Mouse (Mus musculus) left cerebral cortex, adult 2 months (tissue): Measurements from ENCODE around the gene Aspn. TPM values are rescaled to one million over a fixed set of nuclear protein-coding genes. Genes with fewer than 3 reads are reported as not detected.

Experiments
- DNase-seq, 2 experiments: peaks; one replicate each; pipeline ENCODE4 v3.0.0; 2021 to 2022; ENCODE audit warnings: low spot score in 2 of 2, mixed read lengths in 1 of 2; ENCODE audit errors: extremely low spot score in 1 of 2
- H3K27ac ChIP-seq: fragments of 200-600 bp; 2 replicates; pipeline ENCODE4 v1.8.1; 2022
- H3K4me3 ChIP-seq: fragments of 200-600 bp; 2 replicates; pipeline ENCODE4 v1.8.1; 2022
- CTCF ChIP-seq: fragments of 200-600 bp; IDR thresholded peaks from 2 replicates; pipeline ENCODE4 v1.8.1; 2022; ENCODE audit warnings: antibody characterized with exemption, mild to moderate bottlenecking, moderate library complexity
- intact Hi-C: fragments of 180-260 bp; cut with DNase I; formaldehyde crosslinking; loops from one replicate; pipeline ENCODE4 v1.15.1; 2025
- total RNA-seq, 2 experiments: library from RNA; stranded (reverse); gene quantifications; 2 replicates each; pipeline ENCODE4 v1.2.3; 2021

Gene Aspn
- total RNA-seq, 2 experiments from 2014 or later = 0.81 to 1.3 TPM

- H3K27ac ChIP-seq = no peak overlapping the region
- no peak for TF ChIP-seq CTCF
These were observed 59.4 kb downstream of the Aspn start for GRCm38 (mm10) chr13:49603603-49604002.

GRCm38 (mm10) chr13:49607714-49608113, 63.5 kb downstream of the Aspn start, which contains the start of gene Ogn:
TSS of gene Ogn (plus strand) at chr13:49608046.
- no peak for TF ChIP-seq CTCF
- intact Hi-C loops = no loop called here
- no peak within 1 kb of the TSS for H3K27ac ChIP-seq
- no peak for DNase-seq
- H3K4me3 ChIP-seq = no peak within 1 kb of the TSS

More at GRCm38 (mm10) chr13:49603603-49604002, 59.4 kb downstream of the Aspn start:
- DNase-seq = no peak
- intact Hi-C loops = no loop called here
- no peak overlapping the region for H3K4me3 ChIP-seq

- intact Hi-C loops = no loop called here
- no peak for TF ChIP-seq CTCF
- Histone ChIP-seq H3K27ac (no peak overlapping the region), H3K4me3 (no peak overlapping the region)
- DNase-seq = no peak
These were observed 64.5 kb downstream of the Aspn start for GRCm38 (mm10) chr13:49608589-49609322.

- Histone ChIP-seq H3K27ac (no peak overlapping the region), H3K4me3 (no peak overlapping the region)
- no peak for TF ChIP-seq CTCF
- intact Hi-C loops = no loop called here
- no peak for DNase-seq
These were observed 72.8 kb downstream of the Aspn start for GRCm38 (mm10) chr13:49617021-49617420.

Other genes starting within 250 kb of the Aspn start
- 1 to 10 TPM; 6.7 to 7.1 TPM for gene Fgd3, start 224.1 kb upstream of the Aspn start, total RNA-seq
- gene Bicd2, start 202.9 kb upstream of the Aspn start, total RNA-seq = 10 to 100 TPM; 53.9 to 54.6 TPM
- gene Ippk, start 123.2 kb upstream of the Aspn start, total RNA-seq = 10 to 100 TPM; 17.7 to 18.0 TPM
- gene Tes3-ps, start 51.1 kb upstream of the Aspn start, total RNA-seq = 1 to 10 TPM; 1.5 to 2.1 TPM
- 1 to 10 TPM; 2.2 to 2.4 TPM for gene Ecm2, start 39.6 kb upstream of the Aspn start, total RNA-seq
- gene Omd, start 38.0 kb downstream of the Aspn start, total RNA-seq = 1 to 10 TPM; 1.6 to 2.7 TPM
- gene Ogn, start 63.6 kb downstream of the Aspn start, total RNA-seq = 1 to 10 TPM; 5.3 to 8.6 TPM
- gene Cenpp, start 108.3 kb downstream of the Aspn start, total RNA-seq = 1 to 10 TPM in 1 of 2 experiments, under 1 TPM in 1; 0.51 to 1.5 TPM
- 10 to 100 TPM; 27.0 to 28.1 TPM for gene Nol8, start 108.6 kb downstream of the Aspn start, total RNA-seq
- gene Iars, start 137.7 kb downstream of the Aspn start, total RNA-seq = 10 to 100 TPM; 66.9 to 71.7 TPM